Mouse (Mus musculus): ENCODE measurements around the gene 4933407L21Rik.
"Not testable (repeated sequence)": the region's sequence is repeated elsewhere in the genome, so short reads cannot be mapped to it uniquely, and the experiment has no call there.

The 4933407L21Rik gene

DNA sequence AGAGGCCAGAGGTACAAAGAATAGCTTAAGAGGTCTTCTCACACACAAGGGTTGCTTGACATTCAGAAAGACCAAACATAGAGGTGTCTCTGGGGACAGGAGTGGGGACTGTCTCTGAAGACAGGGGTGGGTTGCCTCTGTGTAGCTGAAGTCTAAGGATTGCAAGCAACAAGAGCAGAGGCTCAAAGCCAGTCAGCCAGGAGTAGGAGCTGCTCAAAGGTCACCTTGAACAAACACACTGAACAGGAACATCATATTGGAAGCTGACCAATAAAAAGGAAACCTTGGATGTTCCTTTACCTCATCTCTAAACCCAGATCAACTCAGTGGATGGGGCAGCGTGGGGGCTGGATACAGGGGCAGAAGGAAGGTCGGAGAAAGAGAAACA lies 31.6 kb downstream of the 4933407L21Rik start:
- DNase-seq (ENCODE audit: low read depth): no peak

DNA sequence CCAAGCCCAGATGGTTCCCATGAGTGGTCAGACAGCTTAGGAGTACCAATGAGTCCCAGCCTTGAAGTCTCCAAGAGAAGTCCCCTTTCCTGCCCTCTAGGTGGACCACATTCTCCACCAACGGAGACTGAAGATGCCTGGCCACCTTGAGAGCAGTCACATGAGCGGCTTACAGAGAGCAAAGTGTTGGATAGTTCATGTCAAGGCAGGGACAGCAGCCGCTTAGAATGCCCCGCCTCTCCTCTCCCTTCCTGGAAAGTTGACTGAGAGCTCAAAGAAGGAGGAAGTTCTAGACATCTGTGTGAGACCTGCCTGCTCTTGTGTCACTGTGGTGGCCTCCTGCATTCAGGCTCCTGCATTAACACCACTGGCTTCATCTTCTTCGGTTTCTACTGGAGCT lies 32.6 kb downstream of the 4933407L21Rik start, which contains the start of gene Gpr55:
Gene Gpr55, minus strand, starts transcription at position 135 of the 400 bp plus-strand sequence.
- DNase-seq (ENCODE audit: low read depth): peak; percentile 76

DNA sequence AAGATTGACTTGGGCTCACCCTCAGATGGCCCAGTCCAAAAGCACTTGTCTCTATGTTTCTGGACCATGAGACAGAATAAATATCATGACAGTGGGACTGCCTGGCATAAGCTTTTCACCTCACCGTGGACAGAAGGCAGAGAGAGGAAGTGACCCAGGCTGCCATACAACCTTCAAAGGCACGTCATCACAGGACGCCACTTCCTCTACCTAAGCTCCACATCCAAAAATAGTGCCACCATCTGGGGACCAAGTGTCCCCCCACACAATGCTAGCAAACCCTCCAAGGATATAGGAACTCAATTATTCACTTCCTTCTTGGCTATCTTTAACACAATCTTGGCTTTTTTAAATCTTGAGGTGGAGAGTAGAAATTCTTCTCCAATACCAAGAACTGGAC lies 33.8 kb downstream of the 4933407L21Rik start:
- peak; percentile 73 for DNase-seq (ENCODE audit: low read depth)

DNA sequence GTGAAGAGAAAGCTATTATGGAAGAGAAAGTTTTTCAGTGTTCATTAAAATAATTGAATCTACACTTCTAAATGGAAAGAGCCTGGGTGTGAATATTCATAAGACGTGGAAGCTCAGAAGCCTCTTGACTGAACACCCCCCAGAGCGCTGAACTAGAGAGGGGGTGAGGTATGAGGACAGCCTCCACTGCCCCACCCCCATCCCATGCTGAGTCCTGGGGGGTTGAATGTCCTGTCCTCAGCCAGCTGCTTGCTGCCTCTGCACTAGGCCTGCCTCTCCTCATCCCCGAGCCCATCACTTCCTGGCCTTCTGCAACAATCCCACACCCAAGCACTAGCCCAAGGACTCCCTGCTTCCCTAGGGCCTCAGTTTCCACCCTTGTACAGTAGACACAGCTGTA lies 37.6 kb downstream of the 4933407L21Rik start:
- DNase-seq (ENCODE audit: low read depth): no peak

DNA sequence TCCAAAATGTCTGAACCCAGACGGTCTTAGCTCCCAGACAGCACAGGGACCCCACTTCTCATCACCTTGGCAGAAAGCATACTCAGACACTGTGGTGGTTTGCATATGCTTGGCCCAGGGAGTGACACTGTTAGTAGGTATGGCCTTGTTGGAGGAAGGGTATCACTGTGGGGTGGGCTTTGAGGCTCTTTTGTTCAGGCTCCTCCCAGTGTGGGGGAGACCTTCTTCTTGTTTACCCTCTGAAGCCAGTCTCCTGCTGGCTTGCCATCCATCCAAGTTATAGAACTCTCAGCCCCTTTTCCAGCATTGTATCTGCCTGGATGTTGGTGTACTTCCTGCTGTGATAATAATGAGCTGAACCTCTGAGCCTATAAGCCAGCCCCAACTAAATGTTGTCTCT lies 40.8 kb downstream of the 4933407L21Rik start:
- DNase-seq (ENCODE audit: low read depth): no peak

DNA sequence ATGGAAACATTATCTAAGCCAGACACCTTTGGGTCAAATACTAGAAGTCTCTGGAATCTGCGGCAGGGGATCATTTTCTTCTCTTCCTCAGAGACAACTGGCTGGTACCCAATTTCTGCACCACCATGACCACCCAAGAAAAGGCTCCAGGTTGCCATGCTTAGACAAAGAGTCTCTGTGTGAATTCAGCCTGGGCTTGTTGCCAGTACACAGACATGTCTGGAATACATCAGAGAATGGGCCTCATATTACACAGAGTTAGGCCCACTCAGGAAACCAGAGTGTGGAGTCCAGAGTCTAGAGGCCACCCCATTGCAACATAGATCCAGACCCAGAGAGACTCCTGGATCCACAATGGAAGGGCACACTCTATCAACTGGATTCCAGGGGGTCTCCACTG lies 41.2 kb downstream of the 4933407L21Rik start:
- no peak for DNase-seq (ENCODE audit: low read depth)

DNA sequence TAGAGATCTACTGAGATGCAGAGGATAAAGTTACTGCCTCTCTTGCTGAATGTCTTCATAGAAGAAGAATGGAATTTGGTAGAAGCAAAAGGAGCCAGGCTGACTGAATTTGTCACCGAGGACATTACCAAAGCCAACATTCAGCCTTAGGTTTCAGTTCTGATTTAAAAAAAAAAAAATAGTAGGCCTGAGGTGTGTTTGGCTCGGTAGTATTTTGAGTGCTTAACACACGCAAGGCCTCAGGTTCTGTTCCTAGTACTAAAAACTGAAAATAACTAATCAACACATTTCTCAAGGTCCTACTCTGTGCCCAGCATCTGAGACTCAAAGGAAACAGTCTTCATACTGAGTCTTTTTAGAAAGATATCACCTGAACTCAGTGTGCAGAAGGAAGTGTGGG lies 42.8 kb downstream of the 4933407L21Rik start:
- no peak for DNase-seq (ENCODE audit: low read depth)

DNA sequence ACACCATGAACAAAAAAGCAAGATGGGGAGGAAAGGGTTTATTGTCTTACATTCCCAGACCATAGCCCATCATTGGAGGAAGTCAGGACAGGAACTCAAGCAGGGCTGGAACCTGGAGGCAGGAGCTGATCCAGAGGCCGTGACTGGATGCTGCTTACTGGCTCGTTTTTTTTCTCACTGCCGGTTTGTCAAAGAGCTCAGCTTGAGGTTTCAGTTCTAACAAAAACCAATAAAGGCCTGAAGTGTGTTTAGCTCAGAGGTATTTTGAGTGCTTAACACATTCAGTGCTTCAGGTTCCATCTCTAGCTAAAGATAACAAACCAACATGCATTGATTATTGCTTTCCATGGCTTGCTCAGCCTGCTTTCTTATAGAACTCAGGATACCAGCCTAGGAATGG lies 44.1 kb downstream of the 4933407L21Rik start:
- no peak for DNase-seq (ENCODE audit: low read depth)

DNA sequence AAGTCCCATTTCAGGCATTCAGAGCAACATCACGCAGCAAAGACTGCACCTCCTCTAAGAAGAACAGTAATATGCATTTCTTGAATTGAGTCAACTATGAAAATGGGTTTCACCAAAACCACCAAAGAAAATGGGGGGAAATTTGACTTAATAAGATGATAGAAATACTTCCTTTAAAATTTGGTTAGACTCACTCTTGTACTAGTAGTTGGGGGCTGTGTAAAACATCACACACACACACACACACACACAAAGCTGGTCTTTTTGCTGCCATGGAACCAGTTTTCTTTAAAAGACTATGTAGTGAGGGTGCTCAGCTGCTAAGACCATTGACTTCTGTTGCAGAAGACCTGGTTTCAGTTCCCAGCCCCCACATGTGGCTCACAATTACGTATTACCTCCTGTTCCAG lies 45.2 kb downstream of the 4933407L21Rik start:
- DNase-seq (ENCODE audit: low read depth): peak; percentile 57

DNA sequence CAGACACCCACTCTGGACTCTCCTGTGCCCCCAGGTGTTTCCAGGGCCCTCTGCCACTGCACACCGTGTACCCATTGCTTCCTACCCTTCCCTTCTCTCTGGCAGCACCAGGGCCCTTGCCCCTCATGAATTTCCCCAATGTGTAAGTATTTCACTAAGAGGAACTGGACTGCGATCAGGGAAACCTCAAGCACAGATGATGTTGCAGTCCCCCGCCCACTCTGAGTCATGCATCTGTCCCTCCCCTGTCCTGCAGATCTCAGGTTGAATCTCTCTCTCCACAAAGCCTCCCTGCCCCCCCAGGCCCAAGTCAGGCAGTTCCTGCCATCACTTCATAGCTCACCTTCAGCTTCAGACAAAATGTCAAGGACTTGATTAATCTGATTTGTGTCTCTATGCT lies 49.4 kb downstream of the 4933407L21Rik start:
- DNase-seq (ENCODE audit: low read depth): peak; percentile 55

DNA sequence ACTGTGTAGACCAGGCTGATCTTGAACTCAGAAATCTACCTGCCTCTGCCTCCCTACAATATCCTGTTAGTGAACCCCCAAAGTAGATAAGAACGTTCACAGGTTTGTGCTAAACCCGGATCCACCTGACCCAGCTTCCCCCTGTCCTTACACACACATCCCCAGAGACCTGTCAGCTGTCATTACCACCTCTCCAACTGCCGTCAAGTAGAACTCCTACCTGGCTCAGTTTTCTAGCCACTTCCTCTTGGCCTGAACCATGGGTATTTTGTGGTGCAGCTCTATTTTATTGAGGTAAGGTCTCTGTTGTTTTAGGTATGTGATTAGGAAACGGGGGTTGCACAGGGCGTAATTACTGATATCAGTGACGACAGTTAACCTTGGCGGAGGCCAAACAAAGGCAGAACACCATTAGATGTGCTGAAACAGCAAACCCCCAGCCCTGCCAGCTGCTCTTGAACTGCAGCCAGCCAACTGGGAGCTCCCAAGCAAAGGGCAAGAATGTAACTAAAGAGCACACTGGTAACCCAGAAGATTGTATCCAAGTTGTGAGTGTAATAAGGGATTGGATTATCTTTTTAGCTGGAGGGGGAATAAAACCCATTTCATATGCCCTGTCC lies 53.6 kb downstream of the 4933407L21Rik start:
- peak; percentile 44 for DNase-seq (ENCODE audit: low read depth)

DNA sequence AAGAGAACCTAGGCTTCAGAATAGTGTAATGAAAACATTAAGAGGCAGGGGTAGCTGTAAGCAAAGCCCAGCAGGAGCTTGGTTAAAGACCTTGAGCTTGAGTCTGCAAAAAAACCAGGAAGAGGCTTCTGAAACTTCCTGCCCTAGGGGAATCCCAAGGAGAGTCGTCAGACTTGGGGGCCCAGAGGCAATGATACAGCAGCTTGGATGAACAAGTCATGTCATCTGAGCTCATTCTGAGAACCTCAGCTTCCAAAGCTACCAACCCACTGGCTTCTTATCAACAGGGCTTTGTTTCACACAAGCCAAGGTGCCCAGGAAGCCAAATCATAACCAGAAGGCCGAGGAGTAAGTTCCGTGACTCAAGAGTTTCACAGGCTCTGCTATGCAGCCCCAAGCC lies 57.5 kb downstream of the 4933407L21Rik start:
- DNase-seq (ENCODE audit: low read depth): peak; percentile 70

DNA sequence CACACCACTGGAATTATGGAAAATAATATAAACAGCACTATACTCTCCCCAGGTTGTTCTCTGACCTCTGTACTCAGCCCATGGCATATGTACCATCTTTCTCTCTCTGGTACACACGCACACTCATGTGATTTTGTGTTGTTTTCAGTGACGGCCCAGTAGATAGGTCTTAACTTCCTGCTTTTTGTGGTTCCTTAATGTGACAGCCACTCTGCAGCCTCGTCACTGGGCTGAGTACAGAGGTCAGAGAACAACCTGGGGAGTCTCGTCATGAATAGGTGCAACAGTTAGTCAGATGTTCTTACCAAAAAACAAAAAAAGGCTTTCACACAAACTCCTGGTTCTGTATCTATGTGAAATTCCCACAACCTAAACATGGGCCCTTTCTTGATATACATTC lies 60.1 kb downstream of the 4933407L21Rik start:
- peak; percentile 45 for DNase-seq (ENCODE audit: low read depth)

DNA sequence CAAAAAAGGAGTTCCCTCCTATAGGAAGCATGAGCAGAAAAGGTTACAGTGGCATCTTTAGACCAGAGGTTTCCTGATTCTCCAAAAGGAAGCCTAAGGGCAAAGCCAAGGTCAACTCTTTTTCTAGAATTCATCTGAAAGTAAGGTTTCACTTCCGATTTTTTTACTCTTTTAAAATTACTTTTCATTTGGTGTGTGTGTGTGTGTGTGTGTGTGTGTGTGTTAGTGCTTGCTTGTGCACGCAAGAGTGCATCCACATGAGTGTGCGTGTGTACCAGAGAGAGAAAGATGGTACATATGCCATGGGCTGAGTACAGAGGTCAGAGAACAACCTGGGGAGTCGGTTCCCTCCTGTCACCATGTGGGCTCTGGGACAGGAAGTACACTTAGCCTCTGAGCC lies 60.6 kb downstream of the 4933407L21Rik start:
- DNase-seq (ENCODE audit: low read depth): not testable (repeated sequence)
